Mouse (Mus musculus): ENCODE measurements around the gene Aox1. TPM values are rescaled to one million over a fixed set of nuclear protein-coding genes. Genes with fewer than 3 reads are reported as not detected.

Aox1 gene
- polyA plus RNA-seq, 2 experiments = 0.16 to 0.32 TPM

DNA sequence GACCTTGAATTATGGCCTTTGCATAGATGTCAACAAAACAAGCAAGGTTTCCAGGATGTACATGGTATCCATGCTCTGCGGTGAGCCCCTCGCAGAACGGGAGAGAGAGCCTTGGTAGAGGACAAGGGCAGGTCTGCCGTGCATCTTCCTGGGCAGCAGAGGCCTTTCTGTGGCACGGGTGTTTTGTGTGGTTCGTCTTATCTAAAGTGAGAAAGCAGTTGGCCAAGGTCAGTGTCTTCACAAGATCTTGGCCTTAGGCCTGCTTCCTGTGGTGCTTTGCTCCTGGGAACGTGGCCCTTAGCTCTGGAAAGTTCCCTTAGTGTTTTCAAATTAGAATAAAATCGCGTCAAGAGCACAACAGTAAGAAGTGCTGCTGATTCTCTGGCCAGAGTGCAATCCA is 41.3 kb downstream of the Aox1 start:
- no peak for ATAC-seq (ENCODE audit: insufficient read depth)
- TF ChIP-seq CTCF (IDR thresholded peaks at IDR 0.05; ENCODE audit: low read depth) = no peak
- TF ChIP-seq EP300 (IDR thresholded peaks at IDR 0.05; ENCODE audit: low read depth) = no peak
- Histone ChIP-seq H3K27me3 (ENCODE audit: control insufficient read depth, insufficient read depth, low read length) (no peaks in the 10 kb centered on the region), H3K36me3 (replicated peaks; ENCODE audit: control insufficient read depth, insufficient read depth, low read depth) (no peaks in the 10 kb centered on the region), H3K9ac (replicated peaks) (no peak overlapping the region), H3K4me2 (ENCODE audit: low read depth) (no peak overlapping the region), H3K4me3 (ENCODE audit: insufficient read depth in 1 of 2, low read depth in 2 of 2, low read length in 2 of 2) (no peak overlapping the region), H3K27ac (no peak overlapping the region), H3K9me3 (ENCODE audit: control insufficient read depth, low read length) (no peaks in the 10 kb centered on the region), H3K4me1 (replicated peaks; ENCODE audit: control insufficient read depth in 2 of 2, insufficient read depth in 2 of 2, low read length in 1 of 2) (no peaks in the 10 kb centered on the region)
- 61% methylated on average over 9 of the region's 9 CpGs for WGBS (ENCODE audit: insufficient replicate concordance)
- no peak for DNase-seq (ENCODE audit: low read depth in 3 of 3, low spot score in 3 of 3)

GRCm38 (mm10) chr1:58071509-58071908 is 41.8 kb downstream of the Aox1 start:
- no peaks in the 10 kb centered on the region for H3K27me3 ChIP-seq (ENCODE audit: control insufficient read depth, insufficient read depth, low read length)
- no peak for TF ChIP-seq EP300 (IDR thresholded peaks at IDR 0.05; ENCODE audit: low read depth)
- TF ChIP-seq CTCF (IDR thresholded peaks at IDR 0.05; ENCODE audit: low read depth) = no peak
- H3K9me3 ChIP-seq (ENCODE audit: control insufficient read depth, low read length) = no peaks in the 10 kb centered on the region
- no peak overlapping the region for H3K4me2 ChIP-seq (ENCODE audit: low read depth)
- H3K4me3 ChIP-seq (ENCODE audit: insufficient read depth in 1 of 2, low read depth in 2 of 2, low read length in 2 of 2) = no peak overlapping the region
- no peaks in the 10 kb centered on the region for H3K36me3 ChIP-seq (replicated peaks; ENCODE audit: control insufficient read depth, insufficient read depth, low read depth)
- no peaks in the 10 kb centered on the region for H3K4me1 ChIP-seq (replicated peaks; ENCODE audit: control insufficient read depth in 2 of 2, insufficient read depth in 2 of 2, low read length in 1 of 2)
- WGBS (ENCODE audit: insufficient replicate concordance) = 58% methylated on average over 1 of the region's 1 CpGs
- DNase-seq (ENCODE audit: low read depth in 3 of 3, low spot score in 3 of 3) (no peak), ATAC-seq (ENCODE audit: insufficient read depth) (no peak)
- no peak overlapping the region for H3K27ac ChIP-seq
- no peak overlapping the region for H3K9ac ChIP-seq (replicated peaks)

DNA sequence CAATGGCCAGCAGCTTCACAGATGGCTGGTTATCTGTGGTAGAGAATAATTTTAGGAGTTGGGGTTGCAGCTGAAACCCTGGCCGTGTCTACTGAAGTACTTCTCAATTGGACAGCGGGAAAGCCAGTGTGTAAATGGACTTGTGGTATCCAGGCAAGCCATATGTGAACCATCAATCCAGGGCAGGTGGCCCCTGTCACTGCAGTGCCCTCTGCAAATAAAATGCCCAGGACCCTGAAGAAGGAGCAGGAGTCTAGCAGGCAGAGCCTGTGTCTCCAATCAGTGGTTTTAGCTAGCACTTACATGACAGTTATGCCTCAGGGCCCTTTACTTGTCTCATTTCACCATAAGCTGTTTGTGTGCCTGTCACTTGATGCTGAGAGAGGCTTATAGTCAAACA is 42.7 kb downstream of the Aox1 start:
- Histone ChIP-seq H3K4me2 (ENCODE audit: low read depth) (no peak overlapping the region), H3K9ac (replicated peaks) (no peak overlapping the region), H3K27ac (no peak overlapping the region), H3K4me3 (ENCODE audit: insufficient read depth in 1 of 2, low read depth in 2 of 2, low read length in 2 of 2) (no peak overlapping the region), H3K9me3 (ENCODE audit: control insufficient read depth, low read length) (no peaks in the 10 kb centered on the region), H3K36me3 (replicated peaks; ENCODE audit: control insufficient read depth, insufficient read depth, low read depth) (no peaks in the 10 kb centered on the region), H3K4me1 (replicated peaks; ENCODE audit: control insufficient read depth in 2 of 2, insufficient read depth in 2 of 2, low read length in 1 of 2) (no peaks in the 10 kb centered on the region), H3K27me3 (ENCODE audit: control insufficient read depth, insufficient read depth, low read length) (no peaks in the 10 kb centered on the region)
- DNase-seq (ENCODE audit: low read depth in 3 of 3, low spot score in 3 of 3) (no peak), ATAC-seq (ENCODE audit: insufficient read depth) (no peak)
- TF ChIP-seq CTCF (IDR thresholded peaks at IDR 0.05; ENCODE audit: low read depth) (no peak), EP300 (IDR thresholded peaks at IDR 0.05; ENCODE audit: low read depth) (no peak)
- WGBS (ENCODE audit: insufficient replicate concordance) = 66% methylated on average over 2 of the region's 2 CpGs

GRCm38 (mm10) chr1:58072991-58073730 is 43.4 kb downstream of the Aox1 start:
- H3K27ac ChIP-seq = no peak overlapping the region
- H3K9ac ChIP-seq (replicated peaks) = no peak overlapping the region
- ATAC-seq (ENCODE audit: insufficient read depth) = no peak
- H3K4me3 ChIP-seq (ENCODE audit: insufficient read depth in 1 of 2, low read depth in 2 of 2, low read length in 2 of 2) = no peak overlapping the region
- H3K27me3 ChIP-seq (ENCODE audit: control insufficient read depth, insufficient read depth, low read length) = no peaks in the 10 kb centered on the region
- no peaks in the 10 kb centered on the region for H3K4me1 ChIP-seq (replicated peaks; ENCODE audit: control insufficient read depth in 2 of 2, insufficient read depth in 2 of 2, low read length in 1 of 2)
- no peak for TF ChIP-seq CTCF (IDR thresholded peaks at IDR 0.05; ENCODE audit: low read depth)
- no peak for TF ChIP-seq EP300 (IDR thresholded peaks at IDR 0.05; ENCODE audit: low read depth)
- WGBS (ENCODE audit: insufficient replicate concordance) = 59% methylated on average over 12 of the region's 12 CpGs
- H3K36me3 ChIP-seq (replicated peaks; ENCODE audit: control insufficient read depth, insufficient read depth, low read depth) = no peaks in the 10 kb centered on the region
- no peaks in the 10 kb centered on the region for H3K9me3 ChIP-seq (ENCODE audit: control insufficient read depth, low read length)
- no peak for DNase-seq (ENCODE audit: low read depth in 3 of 3, low spot score in 3 of 3)
- no peak overlapping the region for H3K4me2 ChIP-seq (ENCODE audit: low read depth)

DNA sequence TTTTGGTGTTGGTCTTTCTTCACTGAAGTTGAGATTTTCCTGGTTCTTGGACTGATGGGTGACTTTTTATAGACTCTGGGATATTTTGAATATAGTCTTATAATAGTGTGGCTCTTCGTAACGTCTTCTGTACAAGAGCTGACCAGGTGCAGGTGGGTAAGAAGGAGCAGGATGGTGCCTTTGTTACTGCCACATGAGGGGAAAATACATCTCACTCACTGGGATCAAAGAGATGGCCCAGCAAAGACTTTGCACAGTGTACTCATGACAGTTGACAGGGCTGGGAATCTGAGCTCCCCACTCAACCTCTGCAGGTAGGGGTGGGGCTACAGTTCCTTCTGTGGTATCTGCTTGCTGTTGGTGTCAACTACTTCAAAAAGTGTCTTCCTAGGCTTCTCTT is 44.5 kb downstream of the Aox1 start:
- Histone ChIP-seq H3K4me1 (replicated peaks; ENCODE audit: control insufficient read depth in 2 of 2, insufficient read depth in 2 of 2, low read length in 1 of 2) (no peaks in the 10 kb centered on the region), H3K4me3 (ENCODE audit: insufficient read depth in 1 of 2, low read depth in 2 of 2, low read length in 2 of 2) (no peak overlapping the region), H3K9ac (replicated peaks) (no peak overlapping the region), H3K27ac (no peak overlapping the region), H3K27me3 (ENCODE audit: control insufficient read depth, insufficient read depth, low read length) (no peaks in the 10 kb centered on the region), H3K36me3 (replicated peaks; ENCODE audit: control insufficient read depth, insufficient read depth, low read depth) (no peaks in the 10 kb centered on the region), H3K4me2 (ENCODE audit: low read depth) (no peak overlapping the region), H3K9me3 (ENCODE audit: control insufficient read depth, low read length) (no peaks in the 10 kb centered on the region)
- DNase-seq (ENCODE audit: low read depth in 3 of 3, low spot score in 3 of 3) (no peak), ATAC-seq (ENCODE audit: insufficient read depth) (no peak)
- 73% methylated on average over 2 of the region's 2 CpGs for WGBS (ENCODE audit: insufficient replicate concordance)
- no peak for TF ChIP-seq CTCF (IDR thresholded peaks at IDR 0.05; ENCODE audit: low read depth)
- no peak for TF ChIP-seq EP300 (IDR thresholded peaks at IDR 0.05; ENCODE audit: low read depth)

Data from liver, embryonic 14.5 days (tissue).